Mouse (Mus musculus) erythroblast, adult 5-6 weeks (primary cell): Measurements from ENCODE around the gene Zfp566. TPM values are rescaled to one million over a fixed set of nuclear protein-coding genes. Genes with fewer than 3 reads are reported as not detected.

Source experiments
- ATAC-seq: replicated peaks from 2 replicates; pipeline ENCODE4 v1.8.0; 2016; ENCODE audit warnings: moderate number of reproducible peaks, mild to moderate bottlenecking, moderate TSS enrichment, inconsistent platforms; ENCODE audit not compliant: poor library complexity, low FRiP score, severe bottlenecking
- total RNA-seq, 2 experiments: library from RNA; stranded (forward) in 1 of 2; stranded (reverse) in 1 of 2; fragments of 150-400 nt in 1 of 2; fragments of 200-764, 138-1000 nt in 1 of 2; gene quantifications; 2 replicates each; pipeline versions ENCODE4 v1.2.3 to v1.2.4; 2015 to 2017; ENCODE audit warnings: low replicate concordance in 2 of 2

Zfp566 gene
- total RNA-seq, 2 experiments from 2014 or later = 0.34 to 0.38 TPM

GRCm38 (mm10) chr7:30062478-30062877, 27.8 kb downstream of the Zfp566 start:
- ATAC-seq = no peak

DNA sequence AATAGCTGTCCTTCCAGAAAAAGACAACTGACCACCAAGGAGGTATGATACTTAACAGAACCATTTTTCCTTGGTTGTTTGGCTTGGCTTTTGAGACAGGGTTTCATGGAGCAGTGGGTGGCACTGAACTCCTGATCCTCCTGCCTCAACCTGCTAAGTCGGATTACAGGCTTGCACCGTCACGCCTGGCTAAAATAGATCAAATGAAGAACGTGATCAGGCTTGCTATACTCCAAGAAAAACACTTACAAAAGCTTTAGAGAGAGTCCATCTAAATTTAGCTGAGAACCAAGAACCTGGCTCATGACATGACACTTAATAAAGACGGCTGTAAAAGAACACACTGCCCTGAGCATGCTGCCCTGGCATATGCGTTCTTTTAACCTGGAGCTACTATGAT, 30.0 kb downstream of the Zfp566 start:
- ATAC-seq = no peak

GRCm38 (mm10) chr7:30053591-30053990, 36.7 kb downstream of the Zfp566 start:
- no peak for ATAC-seq

DNA sequence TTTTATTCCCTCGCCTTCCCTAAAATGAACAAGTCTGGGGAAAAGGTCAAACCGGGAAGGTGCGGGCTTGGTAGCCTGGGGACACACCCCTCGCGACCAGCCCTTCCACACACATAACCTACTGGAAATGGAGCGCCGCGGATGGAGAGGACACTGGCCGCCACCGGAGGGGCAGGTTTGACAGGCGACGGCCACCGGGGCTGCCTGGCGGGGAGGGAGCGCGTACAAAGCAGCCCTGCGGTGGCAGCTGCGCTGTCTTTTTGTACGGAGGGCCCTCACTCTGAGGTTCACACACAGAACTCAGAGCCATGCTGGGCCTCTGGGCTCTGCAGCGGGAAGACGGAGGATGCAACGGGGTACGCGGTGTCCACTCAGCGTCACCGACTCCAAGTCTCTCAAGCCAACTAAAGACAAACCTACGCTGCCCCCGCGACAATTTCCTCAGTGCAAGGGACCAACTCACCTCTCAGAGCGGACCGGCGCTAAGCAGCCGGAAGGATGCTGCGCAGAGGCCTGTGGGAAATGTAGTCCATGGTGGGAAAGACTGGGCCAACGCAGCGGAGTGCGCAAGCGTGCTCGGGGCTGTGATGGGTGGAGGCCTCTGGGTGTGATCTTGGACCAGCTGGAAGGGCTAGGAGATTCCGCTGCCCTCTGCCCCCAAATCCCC, 39.3 kb downstream of the Zfp566 start, which contains the start of gene Zfp14:
Gene Zfp14, minus strand, starts transcription at position 499 of the 667 bp plus-strand sequence.
- peak; percentile 100 for ATAC-seq

DNA sequence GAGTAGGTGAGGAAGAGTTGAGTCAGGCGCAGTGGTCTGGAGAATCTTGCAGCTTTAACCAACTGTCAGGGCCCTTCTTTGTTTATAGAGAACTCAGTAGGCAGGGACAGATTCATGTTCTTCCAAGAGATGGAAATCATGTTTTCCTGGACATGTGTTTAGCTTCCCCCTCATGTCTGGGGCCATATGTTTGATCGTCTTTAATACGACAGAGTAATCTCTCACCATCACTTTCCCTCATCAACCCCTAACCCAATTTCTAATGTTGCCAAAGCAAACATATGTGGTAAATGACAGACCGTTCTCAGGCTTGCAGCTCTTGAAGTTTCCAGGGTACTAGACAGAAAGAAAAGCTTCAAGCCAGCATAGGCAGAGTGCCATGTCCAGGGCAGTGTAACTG, 42.2 kb downstream of the Zfp566 start:
- no peak for ATAC-seq

GRCm38 (mm10) chr7:30044354-30044753, 46.0 kb downstream of the Zfp566 start:
- no peak for ATAC-seq

DNA sequence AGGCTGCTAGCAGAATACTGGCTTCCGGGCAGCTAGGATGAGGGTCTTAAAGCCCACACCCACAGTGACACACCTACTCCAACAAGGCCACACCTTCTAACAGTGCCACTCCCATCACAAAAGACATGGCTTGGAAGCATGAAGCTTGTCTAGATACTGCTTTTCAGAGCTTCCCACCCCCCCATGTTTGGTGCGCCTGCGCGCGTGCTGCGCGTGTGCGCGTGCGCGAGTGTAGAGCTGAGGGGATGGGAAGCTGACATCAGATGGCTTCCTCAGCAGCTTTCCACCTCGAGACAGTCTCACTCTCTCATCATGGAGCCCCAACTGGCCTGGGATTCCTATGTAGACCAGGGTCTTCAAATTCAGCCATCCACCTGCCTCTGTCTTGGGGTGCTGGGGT, 56.0 kb downstream of the Zfp566 start:
- no peak for ATAC-seq

- no peak for ATAC-seq
Observed at GRCm38 (mm10) chr7:30031379-30031778, 58.9 kb downstream of the Zfp566 start.

DNA sequence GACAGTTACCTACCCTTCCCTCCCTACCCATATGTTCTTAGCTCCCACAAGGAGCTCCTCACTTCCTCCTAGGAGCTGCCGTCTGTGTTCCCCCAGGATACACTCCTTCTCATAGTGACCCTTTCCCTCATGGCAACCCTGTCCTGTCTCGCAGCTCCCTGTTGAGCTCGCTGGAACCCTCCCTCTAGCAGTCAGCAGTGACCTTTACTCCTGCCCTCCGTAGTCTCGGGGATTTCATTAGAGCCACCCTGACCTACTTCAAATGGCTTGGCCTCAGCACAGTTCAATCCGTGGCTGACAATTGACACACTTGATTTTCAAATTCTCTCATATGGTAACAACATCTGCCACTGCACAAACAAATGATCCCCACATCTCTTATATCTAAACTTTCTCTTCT, 59.6 kb downstream of the Zfp566 start:
- ATAC-seq = no peak

GRCm38 (mm10) chr7:30028572-30028971, 61.8 kb downstream of the Zfp566 start:
- no peak for ATAC-seq

Other genes with a start within 250 kb of the Zfp566 start
- 0.63 TPM in 1 of 2 replicates, not detected in the other for gene Zfp940, start 236.9 kb downstream of the Zfp566 start, total RNA-seq (2015; ENCODE audit: low replicate concordance)
- gene Zfp940, start 236.9 kb downstream of the Zfp566 start, total RNA-seq (2017; ENCODE audit: low replicate concordance) = not detected in 2 replicates
- 1.5 TPM in 1 of 2 replicates, not detected in the other for gene Zfp420, start 230.5 kb downstream of the Zfp566 start, total RNA-seq (2015; ENCODE audit: low replicate concordance)
- gene Zfp420, start 230.5 kb downstream of the Zfp566 start, total RNA-seq (2017; ENCODE audit: low replicate concordance) = 0.26 and 0.28 TPM in 2 replicates
- gene Zfp27, start 184.0 kb downstream of the Zfp566 start, total RNA-seq (2015; ENCODE audit: low replicate concordance) = 1.0 and 1.2 TPM in 2 replicates
- gene Zfp27, start 184.0 kb downstream of the Zfp566 start, total RNA-seq (2017; ENCODE audit: low replicate concordance) = 1.4 and 1.7 TPM in 2 replicates
- gene Zfp383, start 182.3 kb downstream of the Zfp566 start, total RNA-seq (2015; ENCODE audit: low replicate concordance) = not detected in 2 replicates
- gene Zfp383, start 182.3 kb downstream of the Zfp566 start, total RNA-seq (2017; ENCODE audit: low replicate concordance) = not detected in 2 replicates
- gene Zfp74, start 136.4 kb downstream of the Zfp566 start, total RNA-seq (2015; ENCODE audit: low replicate concordance) = 2.3 and 2.7 TPM in 2 replicates
- gene Zfp74, start 136.4 kb downstream of the Zfp566 start, total RNA-seq (2017; ENCODE audit: low replicate concordance) = 1.4 and 1.7 TPM in 2 replicates
- gene Zfp568, start 106.6 kb downstream of the Zfp566 start, total RNA-seq (2015; ENCODE audit: low replicate concordance) = 2.5 and 3.5 TPM in 2 replicates
- 3.0 and 4.2 TPM in 2 replicates for gene Zfp568, start 106.6 kb downstream of the Zfp566 start, total RNA-seq (2017; ENCODE audit: low replicate concordance)
- not detected in 2 replicates for gene Zfp14, start 39.1 kb downstream of the Zfp566 start, total RNA-seq (2015; ENCODE audit: low replicate concordance)
- 1.7 TPM in 1 of 2 replicates, not detected in the other for gene Zfp14, start 39.1 kb downstream of the Zfp566 start, total RNA-seq (2017; ENCODE audit: low replicate concordance)
- gene Zfp82, start 17.6 kb downstream of the Zfp566 start, total RNA-seq (2015; ENCODE audit: low replicate concordance) = not detected in 2 replicates
- gene Zfp82, start 17.6 kb downstream of the Zfp566 start, total RNA-seq (2017; ENCODE audit: low replicate concordance) = 0.84 TPM in 1 of 2 replicates, not detected in the other
- not detected in 2 replicates for gene Gm26920, start 117 bp downstream of the Zfp566 start, total RNA-seq (2015; ENCODE audit: low replicate concordance)
- not detected in 2 replicates for gene Gm26920, start 117 bp downstream of the Zfp566 start, total RNA-seq (2017; ENCODE audit: low replicate concordance)
- gene Zfp260, start 4.2 kb upstream of the Zfp566 start, total RNA-seq (2015; ENCODE audit: low replicate concordance) = 12.7 and 14.6 TPM in 2 replicates
- gene Zfp260, start 4.2 kb upstream of the Zfp566 start, total RNA-seq (2017; ENCODE audit: low replicate concordance) = 4.5 and 10.7 TPM in 2 replicates
- 0.63 and 1.2 TPM in 2 replicates for gene Zfp382, start 31.4 kb upstream of the Zfp566 start, total RNA-seq (2015; ENCODE audit: low replicate concordance)
- gene Zfp382, start 31.4 kb upstream of the Zfp566 start, total RNA-seq (2017; ENCODE audit: low replicate concordance) = 1.3 and 3.3 TPM in 2 replicates
- 21.5 and 34.4 TPM in 2 replicates for gene Zfp146, start 79.2 kb upstream of the Zfp566 start, total RNA-seq (2015; ENCODE audit: low replicate concordance)
- gene Zfp146, start 79.2 kb upstream of the Zfp566 start, total RNA-seq (2017; ENCODE audit: low replicate concordance) = 30.3 and 56.9 TPM in 2 replicates
- not detected in 2 replicates for gene Cox7a1, start 93.6 kb upstream of the Zfp566 start, total RNA-seq (2015; ENCODE audit: low replicate concordance)
- not detected in 2 replicates for gene Cox7a1, start 93.6 kb upstream of the Zfp566 start, total RNA-seq (2017; ENCODE audit: low replicate concordance)
- 121 and 178 TPM in 2 replicates for gene Capns1, start 108.3 kb upstream of the Zfp566 start, total RNA-seq (2015; ENCODE audit: low replicate concordance)
- gene Capns1, start 108.3 kb upstream of the Zfp566 start, total RNA-seq (2017; ENCODE audit: low replicate concordance) = 60.6 and 91.3 TPM in 2 replicates
- 9.8 and 22.1 TPM in 2 replicates for gene Polr2i, start 141.4 kb upstream of the Zfp566 start, total RNA-seq (2015; ENCODE audit: low replicate concordance)
- 11.0 and 12.6 TPM in 2 replicates for gene Polr2i, start 141.4 kb upstream of the Zfp566 start, total RNA-seq (2017; ENCODE audit: low replicate concordance)
- gene Tbcb, start 141.7 kb upstream of the Zfp566 start, total RNA-seq (2015; ENCODE audit: low replicate concordance) = 36.4 and 38.6 TPM in 2 replicates
- 6.3 and 11.7 TPM in 2 replicates for gene Tbcb, start 141.7 kb upstream of the Zfp566 start, total RNA-seq (2017; ENCODE audit: low replicate concordance)
- not detected in 2 replicates for gene Ovol3, start 145.2 kb upstream of the Zfp566 start, total RNA-seq (2015; ENCODE audit: low replicate concordance)
- gene Ovol3, start 145.2 kb upstream of the Zfp566 start, total RNA-seq (2017; ENCODE audit: low replicate concordance) = not detected in 2 replicates
- gene Thap8, start 189.6 kb upstream of the Zfp566 start, total RNA-seq (2015; ENCODE audit: low replicate concordance) = not detected in 2 replicates
- not detected in 2 replicates for gene Thap8, start 189.6 kb upstream of the Zfp566 start, total RNA-seq (2017; ENCODE audit: low replicate concordance)
- 6.9 and 22.5 TPM in 2 replicates for gene Wdr62, start 189.9 kb upstream of the Zfp566 start, total RNA-seq (2015; ENCODE audit: low replicate concordance)
- gene Wdr62, start 189.9 kb upstream of the Zfp566 start, total RNA-seq (2017; ENCODE audit: low replicate concordance) = 4.9 and 11.7 TPM in 2 replicates
- not detected in 2 replicates for gene Clip3, start 201.2 kb upstream of the Zfp566 start, total RNA-seq (2015; ENCODE audit: low replicate concordance)
- gene Clip3, start 201.2 kb upstream of the Zfp566 start, total RNA-seq (2017; ENCODE audit: low replicate concordance) = not detected in 2 replicates
- gene Alkbh6, start 218.2 kb upstream of the Zfp566 start, total RNA-seq (2015; ENCODE audit: low replicate concordance) = 0.96 and 3.3 TPM in 2 replicates
- 2.0 and 5.4 TPM in 2 replicates for gene Alkbh6, start 218.2 kb upstream of the Zfp566 start, total RNA-seq (2017; ENCODE audit: low replicate concordance)
- not detected in 2 replicates for gene Syne4, start 224.3 kb upstream of the Zfp566 start, total RNA-seq (2015; ENCODE audit: low replicate concordance)
- gene Syne4, start 224.3 kb upstream of the Zfp566 start, total RNA-seq (2017; ENCODE audit: low replicate concordance) = not detected in 2 replicates
- not detected in 2 replicates for gene E130208F15Rik, start 231.2 kb upstream of the Zfp566 start, total RNA-seq (2015; ENCODE audit: low replicate concordance)
- 1.5 TPM in 1 of 2 replicates, not detected in the other for gene E130208F15Rik, start 231.2 kb upstream of the Zfp566 start, total RNA-seq (2017; ENCODE audit: low replicate concordance)
- gene Sdhaf1, start 233.4 kb upstream of the Zfp566 start, total RNA-seq (2015; ENCODE audit: low replicate concordance) = 0.84 TPM in 1 of 2 replicates, not detected in the other
- 0.77 and 2.8 TPM in 2 replicates for gene Sdhaf1, start 233.4 kb upstream of the Zfp566 start, total RNA-seq (2017; ENCODE audit: low replicate concordance)